Mouse (Mus musculus) CH12.LX (cell line): Measurements from ENCODE around the gene Pde6d. TPM values are rescaled to one million over a fixed set of nuclear protein-coding genes. Genes with fewer than 3 reads are reported as not detected.

ENCODE experiments used
- DNase-seq: peaks from one replicate; pipeline ENCODE4 v3.0.0-alpha.2; 2013; ENCODE audit errors: extremely low read depth
- H3K27ac ChIP-seq: 2 replicates; pipeline ENCODE4 v1.5.1; 2012; ENCODE audit warnings: low read depth, mild to moderate bottlenecking, control low read depth, moderate library complexity; ENCODE audit not compliant: insufficient read depth
- H3K27me3 ChIP-seq: replicated peaks from 2 replicates; pipeline ENCODE3; 2012; ENCODE audit warnings: inconsistent platforms
- H3K36me3 ChIP-seq, 2 experiments: replicated peaks in 1 of 2; 2 replicates each; pipeline versions ENCODE3 to v1.6.1; 2012; ENCODE audit warnings: inconsistent platforms in 1 of 2, low read length in 1 of 2, mild to moderate bottlenecking in 1 of 2, mixed read lengths in 1 of 2, moderate library complexity in 1 of 2; ENCODE audit not compliant: control insufficient read depth in 1 of 2, insufficient read depth in 1 of 2
- H3K4me1 ChIP-seq, 2 experiments: 2 replicates each; pipeline ENCODE4 v1.6.1; 2012; ENCODE audit warnings: inconsistent platforms in 1 of 2, moderate library complexity in 1 of 2; ENCODE audit not compliant: insufficient read depth in 2 of 2, control insufficient read depth in 1 of 2
- H3K4me2 ChIP-seq: 2 replicates; pipeline ENCODE4 v1.6.1; 2012; ENCODE audit warnings: low read depth, mild to moderate bottlenecking, control low read depth; ENCODE audit not compliant: poor library complexity, insufficient read depth, severe bottlenecking
- H3K4me3 ChIP-seq, 3 experiments: fragments of 150-350 bp in 1 of 3; sonication (generic) in 1 of 3; replicated peaks in 1 of 3; 2 replicates each; pipeline versions ENCODE3 to v1.5.1; 2011 to 2012; ENCODE audit warnings: low read depth in 2 of 3, low read length in 2 of 3, mild to moderate bottlenecking in 2 of 3, moderate library complexity in 2 of 3, control low read depth in 1 of 3, improper control_type of control experiment in 1 of 3, inconsistent platforms in 1 of 3, mixed read lengths in 1 of 3; ENCODE audit not compliant: poor library complexity in 1 of 3
- H3K79me2 ChIP-seq: replicated peaks from 2 replicates; pipeline ENCODE4 v1.6.1; 2012; ENCODE audit warnings: mild to moderate bottlenecking, moderate library complexity; ENCODE audit not compliant: control insufficient read depth, poor library complexity, insufficient read depth, severe bottlenecking; ENCODE audit errors: extremely low read depth
- H3K9ac ChIP-seq: 2 replicates; pipeline ENCODE4 v1.6.1; 2012; ENCODE audit warnings: low read depth, mild to moderate bottlenecking, control low read depth, moderate library complexity; ENCODE audit not compliant: insufficient read depth
- H3K9me3 ChIP-seq: replicated peaks from 2 replicates; pipeline ENCODE3; 2012; ENCODE audit warnings: low read length, inconsistent platforms, mixed read lengths
- BHLHE40 ChIP-seq: IDR thresholded peaks from 2 replicates; pipeline ENCODE4 v1.6.1; 2011; ENCODE audit warnings: mild to moderate bottlenecking, low read depth, low read length, improper control_type of control experiment
- CHD1 ChIP-seq: IDR thresholded peaks from 2 replicates; pipeline ENCODE4 v1.6.1; 2012; ENCODE audit warnings: low read depth, low read length, improper control_type of control experiment, inconsistent platforms
- CTCF ChIP-seq, 2 experiments: IDR thresholded peaks in 1 of 2; conservative IDR thresholded peaks in 1 of 2; 2 replicates each; pipeline ENCODE4 v1.5.1; 2011 to 2012; ENCODE audit warnings: low read depth in 2 of 2, low read length in 2 of 2, improper control_type of control experiment in 1 of 2, inconsistent platforms in 1 of 2, mild to moderate bottlenecking in 1 of 2, moderate library complexity in 1 of 2
- E2F4 ChIP-seq: IDR thresholded peaks from 2 replicates; pipeline ENCODE4 v1.6.1; 2011; ENCODE audit warnings: low read depth, low read length, improper control_type of control experiment; ENCODE audit not compliant: insufficient replicate concordance
- EP300 ChIP-seq: IDR thresholded peaks from 2 replicates; pipeline ENCODE4 v1.6.1; 2011; ENCODE audit warnings: low read length, improper control_type of control experiment
- GABPA ChIP-seq: IDR thresholded peaks from 2 replicates; pipeline ENCODE4 v1.6.1; 2012; ENCODE audit warnings: low read depth, low read length, improper control_type of control experiment, inconsistent platforms; ENCODE audit not compliant: insufficient replicate concordance
- HCFC1 ChIP-seq: IDR thresholded peaks from 2 replicates; pipeline ENCODE4 v1.6.1; 2012; ENCODE audit warnings: low read depth, mild to moderate bottlenecking, inconsistent platforms, low read length, improper control_type of control experiment
- IRF4 ChIP-seq: IDR thresholded peaks from 2 replicates; pipeline ENCODE4 v1.6.1; 2014; ENCODE audit warnings: low read depth, mild to moderate bottlenecking, inconsistent platforms, low read length, improper control_type of control experiment
- JUN ChIP-seq: IDR thresholded peaks from 2 replicates; pipeline ENCODE4 v1.6.1; 2011; ENCODE audit warnings: low read depth, mild to moderate bottlenecking, low read length, improper control_type of control experiment, moderate library complexity; ENCODE audit not compliant: insufficient read depth
- JUND ChIP-seq: conservative IDR thresholded peaks from 2 replicates; pipeline ENCODE4 v1.6.1; 2011; ENCODE audit warnings: low read depth, low read length, improper control_type of control experiment
- KAT2A ChIP-seq: IDR thresholded peaks from 2 replicates; pipeline ENCODE4 v1.6.1; 2012; ENCODE audit warnings: low read length, improper control_type of control experiment, inconsistent platforms; ENCODE audit not compliant: insufficient replicate concordance
- MAX ChIP-seq: IDR thresholded peaks from 2 replicates; pipeline ENCODE4 v1.6.1; 2011; ENCODE audit warnings: low read length, improper control_type of control experiment
- MAZ ChIP-seq: IDR thresholded peaks from 2 replicates; pipeline ENCODE4 v1.6.1; 2012; ENCODE audit warnings: low read depth, mild to moderate bottlenecking, inconsistent platforms, low read length, improper control_type of control experiment, moderate library complexity
- MEF2A ChIP-seq: IDR thresholded peaks from 2 replicates; pipeline ENCODE4 v1.6.1; 2014; ENCODE audit warnings: low read depth, mild to moderate bottlenecking, inconsistent platforms, low read length, improper control_type of control experiment, borderline replicate concordance
- MXI1 ChIP-seq: IDR thresholded peaks from 2 replicates; pipeline ENCODE4 v1.6.1; 2011; ENCODE audit warnings: mild to moderate bottlenecking, low read depth, low read length, improper control_type of control experiment
- MYC ChIP-seq: IDR thresholded peaks from 2 replicates; pipeline ENCODE4 v1.6.1; 2011; ENCODE audit warnings: low read depth, mild to moderate bottlenecking, improper control_type of control experiment, low read length
- NRF1 ChIP-seq: IDR thresholded peaks from 2 replicates; pipeline ENCODE4 v1.6.1; 2014; ENCODE audit warnings: low read depth, mild to moderate bottlenecking, inconsistent platforms, low read length, improper control_type of control experiment, moderate library complexity
- POLR2A ChIP-seq: IDR thresholded peaks from 2 replicates; pipeline ENCODE4 v1.6.1; 2011; ENCODE audit warnings: low read depth, mild to moderate bottlenecking, improper control_type of control experiment, low read length
- POLR2AphosphoS2 ChIP-seq: IDR thresholded peaks from 2 replicates; pipeline ENCODE4 v1.6.1; 2011; ENCODE audit warnings: low read depth, low read length, improper control_type of control experiment
- RAD21 ChIP-seq: IDR thresholded peaks from 2 replicates; pipeline ENCODE4 v1.6.1; 2011; ENCODE audit warnings: low read depth, mild to moderate bottlenecking, low read length, improper control_type of control experiment, moderate library complexity
- RCOR1 ChIP-seq: conservative IDR thresholded peaks from 2 replicates; pipeline ENCODE4 v1.6.1; 2012; ENCODE audit warnings: low read depth, mild to moderate bottlenecking, inconsistent platforms, low read length, improper control_type of control experiment
- SIN3A ChIP-seq: IDR thresholded peaks from 2 replicates; pipeline ENCODE4 v1.6.1; 2012; ENCODE audit warnings: low read length, improper control_type of control experiment, inconsistent platforms
- SMC3 ChIP-seq: IDR thresholded peaks from 2 replicates; pipeline ENCODE4 v1.6.1; 2011; ENCODE audit warnings: low read depth, low read length, improper control_type of control experiment
- TBP ChIP-seq: conservative IDR thresholded peaks from 2 replicates; pipeline ENCODE4 v1.6.1; 2011; ENCODE audit warnings: low read depth, low read length, improper control_type of control experiment
- TCF12 ChIP-seq: IDR thresholded peaks from 2 replicates; pipeline ENCODE4 v1.6.1; 2014; ENCODE audit warnings: low read depth, mild to moderate bottlenecking, inconsistent platforms, low read length, improper control_type of control experiment
- UBTF ChIP-seq: IDR thresholded peaks from 2 replicates; pipeline ENCODE4 v1.6.1; 2012; ENCODE audit warnings: low read depth, mild to moderate bottlenecking, inconsistent platforms, low read length, improper control_type of control experiment, moderate library complexity
- USF1 ChIP-seq: IDR thresholded peaks from 2 replicates; pipeline ENCODE4 v1.6.1; 2014; ENCODE audit warnings: low read depth, mild to moderate bottlenecking, inconsistent platforms, low read length, improper control_type of control experiment
- USF2 ChIP-seq: conservative IDR thresholded peaks from 2 replicates; pipeline ENCODE4 v1.6.1; 2011; ENCODE audit warnings: low read depth, low read length, improper control_type of control experiment
- ZC3H11A ChIP-seq: IDR thresholded peaks from 2 replicates; pipeline ENCODE4 v1.6.1; 2012; ENCODE audit warnings: low read depth, mild to moderate bottlenecking, inconsistent platforms, low read length, improper control_type of control experiment
- ZNF384 ChIP-seq: IDR thresholded peaks from 2 replicates; pipeline ENCODE4 v1.6.1; 2012; ENCODE audit warnings: low read depth, low read length, improper control_type of control experiment, inconsistent platforms
- dilution Hi-C: fragments of 300-500 bp; cut with MboI; formaldehyde crosslinking; loops from 2 replicates; pipeline ENCODE4 v1.14.3; 2020; ENCODE audit warnings: low sequenced_read_pairs; ENCODE audit not compliant: extremely low pct_unique_long_range_greater_than_20kb, extremely low pct_ligation_motif_present
- in situ Hi-C: fragments of 300-500 bp; cut with MboI; formaldehyde crosslinking; loops from 3 replicates; pipeline ENCODE4 v1.14.3; 2019; ENCODE audit warnings: low sequenced_read_pairs, low pct_ligation_motif_present, low pct_unique_long_range_greater_than_20kb, mixed read lengths
- polyA plus RNA-seq: library from polyadenylated mRNA; unstranded; fragments of >175 nt; gene quantifications from 2 replicates; pipeline ENCODE4 v1.2.1, GENCODE M21; 2012; ENCODE audit warnings: low read depth; ENCODE audit not compliant: insufficient read length
- total RNA-seq, 2 experiments: library from RNA; depleted of rRNA; stranded (reverse); fragments of 300-350 nt in 1 of 2; fragments of >200 nt in 1 of 2; gene quantifications; 2 replicates each; pipeline ENCODE4 v1.2.3; 2012 to 2014

The Pde6d gene
- total and polyA plus RNA-seq, 3 experiments: 7.1 to 23.2 (median 20.8) TPM

DNA sequence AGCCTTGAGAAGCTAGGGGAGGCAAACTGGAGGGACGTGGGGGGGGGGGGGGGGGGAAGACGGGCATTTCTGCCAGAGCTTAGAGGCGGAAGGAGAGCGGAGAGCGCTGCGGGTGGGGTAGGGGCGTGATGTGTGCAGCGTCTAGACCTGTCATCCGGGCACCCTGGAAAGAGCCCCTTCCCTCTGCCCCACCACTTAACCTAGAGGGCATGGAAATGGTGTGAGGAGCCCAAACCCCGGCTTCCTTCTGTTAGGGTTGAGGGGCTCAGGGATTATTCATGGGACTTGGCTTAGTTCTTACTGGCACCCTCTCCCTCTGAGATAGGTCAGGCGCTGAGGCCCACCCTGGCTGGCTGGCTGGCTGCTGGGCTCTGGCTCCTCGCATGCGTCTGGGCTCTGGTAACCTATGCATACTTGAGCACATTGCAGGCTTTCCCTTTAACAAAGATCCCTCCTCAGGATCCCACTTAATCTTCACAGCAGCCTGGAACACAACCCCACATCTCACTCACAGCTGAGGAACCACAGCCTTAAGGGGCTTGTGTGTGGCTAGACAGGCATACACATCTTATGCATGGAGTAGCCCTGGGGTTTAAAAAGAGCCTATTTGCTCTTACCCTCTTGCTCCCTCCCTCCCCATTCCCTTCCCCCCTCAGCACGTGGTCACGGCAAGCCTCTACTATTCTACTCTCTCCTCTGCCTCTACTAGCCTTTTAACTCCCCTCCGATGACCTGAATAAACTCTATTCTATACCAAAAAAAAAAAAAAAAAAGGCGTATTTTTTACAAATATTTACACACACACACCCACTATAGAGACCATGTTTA lies 80.0 kb downstream of the Pde6d start (continued):
- TF ChIP-seq NRF1 (no peak), USF1 (peak; percentile 80), POLR2A (peak; percentile 64), BHLHE40 (peak; percentile 84), MAX (peak; percentile 98), E2F4 (no peak)

DNA sequence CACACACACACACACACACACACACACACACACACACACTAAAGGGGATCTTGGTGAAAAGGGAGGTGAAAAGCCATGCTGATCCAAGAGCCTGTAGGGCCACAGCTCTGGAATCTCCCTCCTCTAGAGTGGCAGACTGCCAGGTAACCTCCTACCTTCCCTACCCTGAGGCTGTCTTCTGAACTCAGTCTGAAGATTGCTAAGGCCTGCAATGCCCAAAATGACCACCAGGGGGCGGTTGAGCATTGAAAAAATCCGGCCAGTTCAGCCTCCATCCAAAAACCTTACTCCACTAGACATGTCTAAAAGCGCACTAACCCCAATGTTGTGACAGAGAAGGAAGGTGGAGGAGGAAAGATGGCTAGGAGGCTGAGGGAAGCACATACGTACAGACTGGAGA lies 80.9 kb downstream of the Pde6d start:
- DNase-seq: peak; percentile 95
- peak overlapping the region; percentile 20; the same call in 1 of the 2 replicates for H3K9ac ChIP-seq
- H3K4me3 ChIP-seq: peak overlapping the region in 2 of 3 experiments; percentile 27 to 38
- peak overlapping the region; percentile 79 for H3K27ac ChIP-seq
- dilution Hi-C loops (no loop called here), in situ Hi-C loops (loop anchor here (5.0 kb wide), 1 partner anchor 36 kb away; no protein-coding TSS in a partner anchor)
- no peaks in the 10 kb centered on the region for H3K79me2 ChIP-seq
- H3K9me3 ChIP-seq: no peaks in the 10 kb centered on the region
- TF ChIP-seq MAZ (peak; percentile 63; the same call in 1 of the 2 replicates), GABPA (no peak), CTCF (conservative IDR thresholded peaks at IDR 0.05 in 1 of 2, IDR thresholded peaks at IDR 0.05 in 1 of 2; ENCODE audit: low read depth in 2 of 2, low read length in 2 of 2) (peak; percentile 89 to 98), MEF2A (peak; percentile 34; the same call in 1 of the 2 replicates), HCFC1 (0 out of 2 replicates have a peak, but pooled peaks have one; percentile 13), MYC (peak; percentile 53; the same call in 1 of the 2 replicates), MAX (no peak), TBP (peak; percentile 75), ZC3H11A (peak; percentile 70), RCOR1 (no peak), CHD1 (peak; percentile 67; the same call in 1 of the 2 replicates), NRF1 (0 out of 2 replicates have a peak, but pooled peaks have one; percentile 33), POLR2AphosphoS2 (no peak), KAT2A (0 out of 2 replicates have a peak, but pooled peaks have one; percentile 30), POLR2A (no peak), EP300 (peak; percentile 33; the same call in 1 of the 2 replicates), SMC3 (peak; percentile 97), TCF12 (peak; percentile 40; the same call in 1 of the 2 replicates), RAD21 (peak; percentile 92), USF2 (no peak), JUN (no peak), IRF4 (peak; percentile 35; the same call in 1 of the 2 replicates), SIN3A (peak; percentile 45; the same call in 1 of the 2 replicates), UBTF (no peak; the same call in 1 of the 2 replicates), JUND (no peak), ZNF384 (peak; percentile 29), MXI1 (peak; percentile 69)
- H3K4me2 ChIP-seq: peak overlapping the region; percentile 26
- H3K4me1 ChIP-seq: peaks cover 36 to 83% of the 10 kb centered on the region in 2 experiments
- H3K27me3 ChIP-seq: no peaks in the 10 kb centered on the region
- no peaks in the 10 kb centered on the region for H3K36me3 ChIP-seq
